Mouse (Mus musculus) hindbrain, embryonic 13.5 days (tissue): ENCODE data around the gene Isca2. TPM values are rescaled to one million over a fixed set of nuclear protein-coding genes. Genes with fewer than 3 reads are reported as not detected.
A peak's percentile ranks its signal among the peaks of the same experiment; 100 is the strongest.

Experiments used
- ATAC-seq: fragments of 200-750 bp; cut with Nextera tagmentation; 2 replicates; pipeline ENCODE4 v1.8.0; 2017; ENCODE audit warnings: moderate TSS enrichment; ENCODE audit not compliant: low FRiP score
- H3K27ac ChIP-seq: fragments of 300-500 bp; sonication (generic); 2 replicates; pipeline ENCODE4 v1.5.1; 2015; ENCODE audit warnings: inconsistent platforms, mild to moderate bottlenecking, moderate library complexity
- H3K27me3 ChIP-seq: fragments of 300-500 bp; sonication (generic); 2 replicates; pipeline ENCODE4 v1.6.1; 2015; ENCODE audit warnings: mild to moderate bottlenecking, inconsistent platforms
- H3K36me3 ChIP-seq: fragments of 300-500 bp; sonication (generic); 2 replicates; pipeline ENCODE4 v1.6.1; 2015; ENCODE audit warnings: mild to moderate bottlenecking, inconsistent platforms
- H3K4me1 ChIP-seq: fragments of 300-500 bp; sonication (generic); replicated peaks from 2 replicates; pipeline ENCODE4 v1.6.1; 2015; ENCODE audit warnings: inconsistent platforms
- H3K4me2 ChIP-seq: fragments of 300-500 bp; sonication (generic); 2 replicates; pipeline ENCODE4 v1.6.1; 2015; ENCODE audit warnings: inconsistent platforms, mild to moderate bottlenecking, moderate library complexity
- H3K4me3 ChIP-seq: fragments of 300-500 bp; sonication (generic); 2 replicates; pipeline ENCODE4 v1.5.1; 2015; ENCODE audit warnings: mild to moderate bottlenecking, inconsistent platforms
- H3K9ac ChIP-seq: fragments of 300-500 bp; sonication (generic); 2 replicates; pipeline ENCODE4 v1.6.1; 2015; ENCODE audit warnings: mild to moderate bottlenecking, inconsistent platforms
- H3K9me3 ChIP-seq: fragments of 300-500 bp; sonication (generic); 2 replicates; pipeline ENCODE4 v1.6.1; 2016; ENCODE audit warnings: inconsistent platforms
- WGBS: fragments of 180-500 bp; shearing (Covaris S2); methylation state at CpG from one replicate; pipeline ENCODE4 v1.1.7; 2015; 5-methylcytosine and 5-hydroxymethylcytosine counted together
- polyA plus RNA-seq: library from polyadenylated mRNA; unstranded; fragments of >200 nt; fragmentation: Nextera tagmentation; extraction: Ambion mirVana; gene quantifications from 2 replicates; pipeline ENCODE4 v1.2.1, GENCODE M21; 2015

Isca2 gene
- polyA plus RNA-seq = 154 and 158 TPM in 2 replicates

GRCm38 (mm10) chr12:84772726-84773441 lies at the start of gene Isca2, which contains the start of gene Npc2:
Isca2 (plus strand) TSS chr12:84773251.
Npc2 (minus strand) TSS chr12:84773152.
- Histone ChIP-seq H3K4me1 (peaks cover 41% of the 10 kb centered on the region), H3K27me3 (no peaks in the 10 kb centered on the region), H3K9ac (peak within 1 kb of the TSS; percentile 91), H3K9me3 (no peaks in the 10 kb centered on the region), H3K4me2 (peak within 1 kb of the TSS; percentile 84), H3K4me3 (peak within 1 kb of the TSS; percentile 74), H3K36me3 (peaks cover 8% of the 10 kb centered on the region; the same call in 1 of the 2 replicates), H3K27ac (peak within 1 kb of the TSS; percentile 90)
- under 1% methylated on average over 50 of the region's 50 CpGs for WGBS
- ATAC-seq = peak; percentile 99

- 92% methylated on average over 4 of the region's 4 CpGs for WGBS
- H3K36me3 ChIP-seq = no peaks in the 10 kb centered on the region
- no peak overlapping the region for H3K4me2 ChIP-seq
- H3K4me1 ChIP-seq = 0 out of 2 replicates have a peak, but pooled peaks cover 4% of the 10 kb centered on the region
- H3K27ac ChIP-seq = no peak overlapping the region
- H3K27me3 ChIP-seq = no peaks in the 10 kb centered on the region
- no peak overlapping the region for H3K9ac ChIP-seq
- H3K4me3 ChIP-seq = no peak overlapping the region
- no peaks in the 10 kb centered on the region for H3K9me3 ChIP-seq
- no peak for ATAC-seq
These were observed 46.7 kb upstream of the Isca2 start for GRCm38 (mm10) chr12:84726391-84726790.

GRCm38 (mm10) chr12:84726986-84727385 lies 46.1 kb upstream of the Isca2 start:
- no peaks in the 10 kb centered on the region for H3K9me3 ChIP-seq
- H3K4me3 ChIP-seq = no peak overlapping the region
- H3K4me2 ChIP-seq = no peak overlapping the region
- no peak for ATAC-seq
- 0 out of 2 replicates have a peak overlapping the region, but pooled peaks have one; percentile 8 for H3K27ac ChIP-seq
- H3K9ac ChIP-seq = no peak overlapping the region
- H3K27me3 ChIP-seq = no peaks in the 10 kb centered on the region
- H3K4me1 ChIP-seq = 0 out of 2 replicates have a peak, but pooled peaks cover 4% of the 10 kb centered on the region
- WGBS = 30% methylated on average over 4 of the region's 4 CpGs
- no peaks in the 10 kb centered on the region for H3K36me3 ChIP-seq

DNA sequence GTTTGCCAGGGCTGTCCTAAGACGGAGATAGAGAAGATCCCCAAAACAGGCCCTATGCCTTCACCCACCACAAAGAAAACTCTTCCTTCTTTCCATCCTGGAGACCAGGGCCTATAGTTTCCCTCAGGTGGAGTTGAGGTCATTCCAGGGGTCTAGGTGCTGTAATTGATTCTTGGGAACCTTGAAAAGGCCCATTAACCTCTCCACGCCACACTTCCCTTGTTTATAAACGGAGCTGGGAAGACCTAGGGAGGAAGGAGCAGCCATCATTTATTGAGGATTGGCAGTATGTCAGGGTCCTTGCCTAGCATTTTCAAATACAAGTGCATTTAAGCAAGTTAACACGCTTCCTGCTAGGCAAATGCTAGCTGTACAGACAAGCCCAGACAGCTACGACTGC lies 45.6 kb upstream of the Isca2 start:
- H3K36me3 ChIP-seq = no peaks in the 10 kb centered on the region
- H3K4me3 ChIP-seq = no peak overlapping the region
- H3K27me3 ChIP-seq = no peaks in the 10 kb centered on the region
- no peak for ATAC-seq
- 0 out of 2 replicates have a peak overlapping the region, but pooled peaks have one; percentile 8 for H3K27ac ChIP-seq
- WGBS = 68% methylated on average over 5 of the region's 5 CpGs
- H3K4me1 ChIP-seq = 0 out of 2 replicates have a peak, but pooled peaks cover 4% of the 10 kb centered on the region
- no peak overlapping the region for H3K4me2 ChIP-seq
- H3K9ac ChIP-seq = no peak overlapping the region
- H3K9me3 ChIP-seq = no peaks in the 10 kb centered on the region

DNA sequence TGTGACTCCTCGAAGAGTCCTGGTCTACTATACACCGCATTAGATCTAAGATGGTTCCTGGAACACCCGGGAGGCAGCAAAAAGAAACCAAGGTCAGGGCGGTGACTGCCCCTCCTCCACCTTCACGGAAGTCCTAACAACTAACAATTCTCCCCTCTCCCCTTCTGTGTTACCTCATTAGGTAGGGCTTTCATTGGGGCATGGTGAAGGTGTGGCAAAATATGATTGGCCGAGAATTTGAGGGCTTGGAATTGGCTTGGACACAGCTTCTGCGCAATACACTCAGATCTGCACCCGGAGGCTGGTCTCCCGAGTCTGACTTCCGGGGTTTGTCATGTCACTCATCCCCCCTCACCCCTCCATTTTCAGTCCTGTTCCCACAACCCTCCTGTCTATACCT lies 44.6 kb upstream of the Isca2 start:
- WGBS = 93% methylated on average over 10 of the region's 10 CpGs
- Histone ChIP-seq H3K4me1 (0 out of 2 replicates have a peak, but pooled peaks cover 4% of the 10 kb centered on the region), H3K4me2 (no peak overlapping the region), H3K4me3 (no peak overlapping the region), H3K36me3 (no peaks in the 10 kb centered on the region), H3K27ac (no peak overlapping the region), H3K9ac (no peak overlapping the region), H3K9me3 (no peaks in the 10 kb centered on the region), H3K27me3 (no peaks in the 10 kb centered on the region)
- ATAC-seq = no peak

DNA sequence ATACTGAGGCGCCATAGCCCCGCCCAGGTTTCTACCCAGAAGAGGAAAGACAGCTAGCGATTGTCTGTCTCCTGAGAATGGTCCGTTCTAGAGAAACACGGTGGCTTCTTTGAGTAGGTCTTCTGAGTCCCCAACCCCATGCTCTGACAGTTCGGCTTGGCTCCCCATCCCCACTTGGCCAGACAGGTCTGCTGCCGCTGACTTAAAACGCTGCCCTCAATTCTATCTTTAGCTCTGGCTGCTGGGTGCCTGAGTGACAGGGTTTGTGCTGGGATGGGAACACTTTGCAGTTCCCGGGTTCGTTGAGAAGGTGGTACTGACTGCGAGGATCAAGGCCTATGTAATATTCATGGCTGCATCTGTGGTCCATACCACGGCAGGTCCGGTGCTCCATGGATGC lies 39.7 kb upstream of the Isca2 start:
- Histone ChIP-seq H3K4me3 (no peak overlapping the region), H3K4me1 (0 out of 2 replicates have a peak, but pooled peaks cover 5% of the 10 kb centered on the region), H3K36me3 (no peaks in the 10 kb centered on the region), H3K27ac (no peak overlapping the region), H3K27me3 (no peaks in the 10 kb centered on the region), H3K4me2 (no peak overlapping the region), H3K9me3 (no peaks in the 10 kb centered on the region), H3K9ac (no peak overlapping the region)
- ATAC-seq = no peak
- WGBS = 82% methylated on average over 13 of the region's 13 CpGs

- no peak for ATAC-seq
- Histone ChIP-seq H3K36me3 (no peaks in the 10 kb centered on the region), H3K4me1 (no peaks in the 10 kb centered on the region), H3K4me2 (no peak overlapping the region), H3K9me3 (no peaks in the 10 kb centered on the region), H3K4me3 (no peak overlapping the region), H3K27ac (no peak overlapping the region), H3K27me3 (peaks cover 3% of the 10 kb centered on the region; the same call in 1 of the 2 replicates), H3K9ac (no peak overlapping the region)
- WGBS = 91% methylated on average over 10 of the region's 10 CpGs
These were observed 29.6 kb upstream of the Isca2 start for GRCm38 (mm10) chr12:84743496-84743895.

DNA sequence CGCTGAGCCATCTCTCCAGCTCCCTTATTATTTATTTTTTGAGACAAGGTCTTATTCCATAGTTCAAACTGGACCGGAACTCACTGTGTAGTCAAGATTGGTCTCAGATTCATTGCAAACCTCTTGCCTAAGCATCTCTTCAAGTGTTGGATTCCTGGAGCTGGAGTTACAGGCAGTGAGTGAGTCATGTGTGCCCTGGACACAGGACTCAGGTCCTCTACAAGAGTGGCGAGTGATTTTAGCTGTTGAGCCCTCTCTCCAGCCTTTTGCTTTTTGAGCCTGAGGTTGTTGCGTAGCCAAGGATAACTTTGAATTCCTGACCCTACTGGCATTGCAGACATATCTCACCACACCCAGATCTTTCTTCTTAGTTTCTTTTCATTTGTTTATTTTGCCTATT lies 27.4 kb upstream of the Isca2 start:
- Histone ChIP-seq H3K4me3 (no peak overlapping the region), H3K27ac (no peak overlapping the region), H3K9me3 (no peaks in the 10 kb centered on the region), H3K4me2 (no peak overlapping the region), H3K4me1 (peaks cover under 1% of the 10 kb centered on the region; the same call in 1 of the 2 replicates), H3K36me3 (no peaks in the 10 kb centered on the region), H3K9ac (no peak overlapping the region), H3K27me3 (peaks cover 3% of the 10 kb centered on the region; the same call in 1 of the 2 replicates)
- ATAC-seq = no peak
- WGBS = 68% methylated on average over 4 of the region's 4 CpGs

- Histone ChIP-seq H3K9ac (no peak overlapping the region), H3K36me3 (no peaks in the 10 kb centered on the region), H3K4me3 (no peak overlapping the region), H3K9me3 (no peaks in the 10 kb centered on the region), H3K27ac (no peak overlapping the region), H3K4me1 (peaks cover 22% of the 10 kb centered on the region), H3K27me3 (peaks cover 3% of the 10 kb centered on the region; the same call in 1 of the 2 replicates), H3K4me2 (no peak overlapping the region)
- no peak for ATAC-seq
- 81% methylated on average over 3 of the region's 3 CpGs for WGBS
These were observed 24.9 kb upstream of the Isca2 start for GRCm38 (mm10) chr12:84748134-84748533.

DNA sequence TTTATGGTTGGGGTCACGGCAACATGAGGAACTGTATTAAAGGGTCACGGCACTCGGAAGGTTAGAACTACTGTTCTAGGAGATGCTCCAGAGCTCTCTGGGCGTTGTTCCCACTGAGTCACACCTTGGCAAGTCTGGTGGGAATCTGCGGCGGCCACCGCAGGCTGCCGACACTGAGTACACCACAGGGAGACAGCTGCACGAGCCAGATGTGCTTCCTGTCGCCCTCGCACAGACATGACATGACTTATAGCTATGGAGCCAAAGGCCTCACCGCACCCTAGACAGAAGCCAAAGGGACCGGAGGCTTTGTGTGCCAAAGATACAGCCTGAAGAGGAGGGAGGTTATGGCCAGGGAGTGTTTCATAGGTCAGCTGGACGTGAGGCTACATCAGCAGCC lies 22.4 kb upstream of the Isca2 start:
- Histone ChIP-seq H3K27me3 (peaks cover 3% of the 10 kb centered on the region; the same call in 1 of the 2 replicates), H3K9ac (no peak overlapping the region), H3K9me3 (no peaks in the 10 kb centered on the region), H3K27ac (no peak overlapping the region), H3K4me3 (no peak overlapping the region), H3K4me2 (no peak overlapping the region), H3K4me1 (peaks cover 37% of the 10 kb centered on the region), H3K36me3 (peaks cover 3% of the 10 kb centered on the region; the same call in 1 of the 2 replicates)
- 56% methylated on average over 14 of the region's 14 CpGs for WGBS
- ATAC-seq = no peak

DNA sequence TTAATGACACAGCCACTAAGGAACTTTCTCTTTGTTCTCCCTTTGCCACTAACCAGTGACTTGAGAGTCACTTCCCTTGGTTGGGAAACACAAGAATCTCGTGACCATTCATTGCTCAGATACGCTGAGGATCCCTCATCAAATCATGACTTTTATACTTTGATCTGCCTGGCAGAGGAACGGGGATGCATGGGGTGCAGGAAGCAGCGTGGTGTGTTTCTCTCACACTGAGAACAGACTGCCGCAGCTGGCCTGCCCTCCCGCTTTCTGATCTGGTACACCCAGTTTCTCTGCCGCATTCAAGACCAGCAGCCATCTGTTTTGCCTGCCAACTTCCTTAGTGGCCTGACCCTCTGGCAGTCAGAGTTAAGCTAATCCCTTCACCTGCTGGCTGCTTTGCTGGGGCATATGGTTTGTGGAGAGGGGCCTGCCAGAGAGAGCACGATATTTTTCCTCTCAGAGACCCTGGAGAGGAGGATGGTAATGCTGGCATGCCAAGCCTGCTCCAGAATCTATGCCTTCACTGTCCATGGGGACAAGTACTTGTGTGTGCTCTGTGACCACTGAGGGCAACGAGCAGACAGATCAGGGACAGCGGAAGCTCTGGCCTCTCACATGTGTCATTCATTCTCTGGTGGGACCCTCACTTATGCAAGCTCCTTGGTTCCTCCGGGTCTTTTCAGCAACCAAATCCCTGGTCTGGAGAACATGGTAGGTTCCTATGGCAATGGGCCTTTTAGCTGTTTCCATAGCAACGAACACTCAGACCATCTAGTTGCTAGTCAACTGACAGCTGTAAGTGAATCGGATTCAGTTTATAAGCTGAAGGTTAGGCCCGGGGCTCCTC lies 20.7 kb upstream of the Isca2 start:
- no peak overlapping the region for H3K4me2 ChIP-seq
- no peaks in the 10 kb centered on the region for H3K27me3 ChIP-seq
- peak overlapping the region; percentile 49; the same call in 1 of the 2 replicates for H3K9ac ChIP-seq
- peak overlapping the region; percentile 82 for H3K27ac ChIP-seq
- H3K4me3 ChIP-seq = no peak overlapping the region
- ATAC-seq = peak; percentile 66; the same call in 1 of the 2 replicates
- WGBS = 24% methylated on average over 14 of the region's 14 CpGs
- no peaks in the 10 kb centered on the region for H3K9me3 ChIP-seq
- H3K36me3 ChIP-seq = peaks cover 18% of the 10 kb centered on the region
- H3K4me1 ChIP-seq = peaks cover 37% of the 10 kb centered on the region
